Mouse (Mus musculus) lung, adult 2 months (tissue): ENCODE measurements around the gene Aqr.

Experiments
- CTCF ChIP-seq: fragments of 200-500 bp; IDR thresholded peaks from 2 replicates; pipeline ENCODE4 v1.5.1; 2011; ENCODE audit warnings: mild to moderate bottlenecking, low read length, control low read depth; ENCODE audit not compliant: insufficient read depth
- POLR2A ChIP-seq: fragments of 200-500 bp; IDR thresholded peaks from 2 replicates; pipeline ENCODE4 v1.6.1; 2011; ENCODE audit warnings: low read depth, mild to moderate bottlenecking, control low read depth, low read length, borderline replicate concordance; ENCODE audit errors: extremely low read depth

GRCm38 (mm10) chr2:114205036-114205435, 18.2 kb upstream of the Aqr start:
- no peak for TF ChIP-seq CTCF
- TF ChIP-seq POLR2A = no peak
